Mouse (Mus musculus) T-cell, adult 66 days (primary cell): ENCODE results near the gene Cst6. TPM values are rescaled to one million over a fixed set of nuclear protein-coding genes. Genes with fewer than 3 reads are reported as not detected.

ENCODE experiments used
- total RNA-seq, 2 experiments: library from RNA; stranded (reverse); gene quantifications; 3 replicates in 1 of 2; 4 replicates in 1 of 2; pipeline ENCODE4 v1.2.4; 2023

Gene Cst6
- 1 to 10 TPM; 1.0 to 2.9 TPM for total RNA-seq

DNA sequence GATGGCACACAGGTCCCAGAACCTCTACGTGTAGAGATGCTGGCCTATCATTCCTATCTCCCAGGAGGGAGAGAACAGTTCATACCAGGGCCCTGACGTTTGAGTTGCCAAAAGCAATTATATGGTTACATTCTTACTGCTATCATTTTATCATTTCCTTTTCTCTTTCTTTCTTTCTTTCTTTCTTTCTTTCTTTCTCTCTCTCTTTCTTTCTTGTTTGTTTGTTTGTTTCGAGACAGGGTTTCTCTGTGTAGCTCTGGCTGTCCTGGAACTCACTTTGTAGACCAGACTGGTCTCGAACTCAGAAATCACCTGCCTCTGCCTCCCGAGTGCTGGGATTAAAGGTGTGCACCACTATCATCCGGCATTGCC is at the start of gene Cst6:
Cst6 (minus strand) TSS at position 73 of the 372 bp plus-strand sequence.

DNA sequence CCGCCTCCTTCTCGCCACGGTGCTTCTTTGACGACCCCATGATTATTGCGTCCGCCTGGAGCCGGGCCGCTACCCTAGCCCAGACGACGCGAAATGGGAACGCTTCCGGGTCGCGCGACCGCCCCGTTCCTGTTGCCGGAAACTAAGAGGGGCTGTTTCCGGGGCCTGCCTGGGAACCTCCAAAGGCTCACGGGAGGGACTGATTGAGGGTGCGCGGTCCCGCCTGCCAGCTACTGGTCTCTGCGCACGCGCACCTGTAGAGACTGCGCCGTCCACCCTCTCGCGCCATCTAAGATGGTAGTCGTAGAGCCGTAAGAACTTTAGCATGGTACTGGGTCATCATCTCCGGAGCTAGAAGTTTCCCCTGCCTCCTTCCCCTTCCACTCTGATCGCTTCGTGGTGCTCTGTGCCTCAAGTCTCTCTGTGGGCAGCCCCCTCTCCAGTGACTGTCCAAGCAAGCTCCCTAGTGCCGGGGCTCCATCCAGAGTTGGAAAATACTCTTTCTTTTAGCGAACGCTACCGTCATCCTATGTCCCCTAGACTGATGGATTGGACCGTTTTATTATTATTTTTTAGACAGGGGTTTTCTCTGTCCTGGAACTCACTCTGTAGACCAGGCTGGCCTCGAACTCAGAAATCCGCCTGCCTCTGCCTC is 39.3 kb upstream of the Cst6 start, which contains the start of gene Sart1:
Sart1 (minus strand) TSS at position 116 of the 655 bp plus-strand sequence.

DNA sequence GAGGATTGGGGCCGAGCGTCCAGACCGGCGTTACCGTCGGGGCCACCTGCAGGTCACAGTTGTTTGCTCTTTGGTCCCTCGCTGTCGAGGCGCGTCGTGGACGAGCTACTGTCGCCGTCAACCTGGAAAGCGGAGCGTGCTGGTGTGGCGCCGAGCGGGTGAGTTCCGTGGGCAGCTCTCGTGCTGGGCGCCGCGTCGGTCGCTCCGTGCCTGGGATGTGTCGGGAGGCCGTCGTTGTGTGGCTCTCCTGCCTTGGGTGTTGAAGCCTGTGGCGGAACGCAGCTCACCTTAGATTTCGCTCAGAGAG is 17.6 kb upstream of the Cst6 start, which contains the start of gene Banf1:
Banf1 (minus strand) TSS at position 116 of the 307 bp plus-strand sequence.

DNA sequence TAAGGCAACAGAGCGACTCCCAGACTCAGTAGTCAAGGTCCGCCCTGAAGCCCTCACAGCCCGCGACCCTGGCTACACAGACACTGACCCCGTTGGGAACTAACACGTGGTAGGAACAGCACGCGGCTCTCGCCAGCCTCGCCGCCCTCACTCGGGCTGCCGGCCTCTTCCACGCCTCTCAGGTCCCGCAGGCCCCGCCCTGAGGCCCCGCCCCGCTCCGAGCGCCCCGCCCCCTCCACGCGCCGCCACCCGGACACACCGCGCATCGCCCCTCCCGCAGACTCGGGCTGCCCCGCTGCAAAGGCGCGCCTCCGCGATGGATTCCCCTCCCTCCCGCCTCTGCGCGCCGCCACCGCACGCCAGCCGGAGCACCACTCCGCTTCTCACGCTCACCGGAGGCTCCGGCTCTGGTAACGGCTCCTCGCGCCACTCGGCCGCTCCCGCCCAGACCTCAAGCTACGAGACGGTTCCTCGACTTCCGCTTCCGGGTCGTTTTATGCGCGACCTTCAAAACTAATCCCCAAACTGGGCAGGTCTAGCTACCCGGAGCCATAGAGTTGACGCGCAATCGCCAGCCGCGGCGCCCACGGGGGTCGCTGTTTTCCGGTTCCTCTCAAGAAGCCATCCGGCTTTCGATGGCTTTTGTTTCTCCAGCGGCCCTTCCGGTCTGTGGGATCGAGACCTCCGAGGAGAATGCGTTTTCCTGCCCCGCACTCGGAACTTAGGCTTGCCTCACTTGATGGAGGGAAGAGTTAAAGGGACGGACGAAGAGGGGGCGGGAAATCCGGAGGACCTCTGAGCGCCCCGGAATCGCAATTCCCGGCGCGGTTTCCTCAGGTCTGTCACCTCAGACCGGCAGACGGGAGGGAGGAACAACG is 17.0 kb upstream of the Cst6 start, which contains the start of gene Eif1ad:
Eif1ad (plus strand) TSS at position 567 of the 878 bp plus-strand sequence.

DNA sequence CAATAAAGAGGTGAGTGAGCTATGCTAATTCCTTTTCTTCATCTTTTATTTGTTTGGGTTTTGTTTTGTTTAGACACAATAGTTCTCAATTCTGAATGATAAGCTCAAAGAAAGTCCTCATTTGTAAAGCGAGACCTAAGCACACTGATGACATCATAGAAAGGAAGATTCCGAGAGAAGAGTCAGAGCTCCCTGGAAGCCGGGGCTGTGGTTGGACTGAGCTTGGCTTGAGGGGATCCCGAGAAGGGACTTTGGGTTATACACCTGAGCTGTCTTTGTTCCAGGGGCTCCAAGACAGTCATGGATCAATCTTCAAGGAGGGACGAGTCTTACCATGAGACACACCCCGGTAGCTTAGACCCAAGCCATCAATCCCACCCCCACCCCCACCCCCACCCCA is 13.9 kb downstream of the Cst6 start, which contains the start of gene Catsper1:
Catsper1 (plus strand) TSS at position 301 of the 400 bp plus-strand sequence.

DNA sequence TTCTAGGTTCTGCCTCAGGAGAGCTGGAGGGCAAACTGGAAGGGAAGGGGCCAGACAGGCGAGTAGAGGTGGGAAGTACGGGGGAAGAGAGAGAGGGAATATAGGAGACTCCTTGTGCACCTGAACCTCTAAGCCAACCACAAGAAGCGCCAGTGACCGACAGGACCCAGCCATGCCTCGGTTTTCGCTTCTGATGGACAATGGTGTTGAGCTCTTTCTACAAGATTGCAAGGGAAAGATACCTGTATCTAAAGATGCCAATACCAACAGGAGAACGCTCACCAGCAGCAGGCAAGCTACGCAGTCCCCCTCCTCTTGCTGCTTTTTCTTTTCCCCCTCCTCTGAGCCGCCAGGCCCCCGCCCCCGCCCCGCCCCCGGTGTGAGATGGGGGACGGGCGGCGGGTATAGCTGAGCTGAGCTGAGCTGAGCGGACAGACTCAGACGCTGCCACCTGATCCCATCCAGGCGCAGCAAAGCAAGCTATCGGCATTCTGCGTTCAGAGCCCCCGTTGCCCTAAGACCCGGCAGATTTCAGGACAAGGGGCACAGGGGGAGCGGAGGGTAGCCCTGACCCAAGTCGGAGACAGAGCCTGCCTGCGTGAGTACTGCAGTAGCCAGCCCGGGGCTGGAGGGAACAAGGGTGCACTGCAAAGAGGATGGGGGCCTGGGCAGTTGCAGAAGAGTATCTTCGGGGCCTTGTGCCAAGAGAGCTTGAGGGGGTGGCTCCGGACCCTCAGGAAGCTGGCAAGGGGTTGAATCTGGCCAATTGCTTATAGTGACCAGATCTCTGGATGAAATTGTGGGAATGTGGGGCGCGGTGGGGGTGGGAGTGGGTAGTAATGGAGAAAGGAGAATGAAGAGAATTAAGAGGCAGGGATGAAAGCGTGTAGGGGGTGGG is 51.2 kb downstream of the Cst6 start, which contains the start of gene Gal3st3:
Gal3st3 (plus strand) TSS at position 429 of the 898 bp plus-strand sequence.

DNA sequence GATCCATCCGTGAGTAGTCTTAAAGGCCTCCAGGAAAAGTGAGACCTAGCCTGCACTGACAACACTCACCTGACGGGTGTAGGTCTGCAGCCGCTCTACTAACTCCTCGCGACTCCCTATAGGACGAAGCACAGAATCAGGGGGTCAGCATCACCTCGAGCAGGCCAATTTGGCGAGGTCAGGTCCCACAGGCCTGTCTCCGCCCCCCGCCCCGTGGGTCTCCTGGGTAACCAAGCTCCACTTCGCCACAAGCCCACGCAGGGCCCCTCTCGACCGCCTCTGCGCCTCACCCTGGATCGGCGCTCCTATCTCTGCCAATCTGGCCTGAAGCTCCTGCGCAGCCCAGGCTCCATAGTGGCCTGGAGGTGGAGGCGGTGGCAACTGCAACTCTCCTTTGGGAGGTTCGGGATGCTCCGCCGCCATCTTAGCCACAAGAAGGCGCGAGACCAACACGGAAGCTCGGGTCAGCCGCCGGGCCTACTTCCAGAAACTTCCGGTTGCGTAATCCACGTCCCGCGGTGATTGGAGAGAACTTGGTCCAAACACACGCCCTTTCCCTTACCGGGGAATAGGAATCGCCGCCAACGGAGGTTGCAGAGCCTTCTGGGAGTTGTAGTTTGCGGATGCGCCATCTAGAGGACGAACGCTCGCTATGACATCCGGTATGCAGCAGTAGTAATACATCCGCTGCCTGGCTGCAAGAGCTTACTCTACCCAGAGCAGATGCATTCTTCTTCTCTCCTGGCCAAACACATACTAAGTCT is 54.2 kb downstream of the Cst6 start, which contains the start of gene Sf3b2:
Sf3b2 (minus strand) TSS at position 484 of the 764 bp plus-strand sequence.

Other genes with a start within 250 kb of the Cst6 start
- 100 to 1,000 TPM; 103 to 108 TPM for gene Rab1b, start 242.5 kb downstream of the Cst6 start, total RNA-seq
- gene Klc2, start 231.0 kb downstream of the Cst6 start, total RNA-seq, result 10 to 100 TPM; 26.7 to 27.9 TPM
- gene Pacs1, start 76.5 kb downstream of the Cst6 start, total RNA-seq, result 100 to 1,000 TPM; 102 to 103 TPM
- 100 to 1,000 TPM; 262 to 282 TPM for gene Sf3b2, start 54.1 kb downstream of the Cst6 start, total RNA-seq
- gene Gal3st3, start 51.2 kb downstream of the Cst6 start, total RNA-seq, result not detected
- not detected for gene Catsper1, start 13.8 kb downstream of the Cst6 start, total RNA-seq
- gene Eif1ad, start 17.2 kb upstream of the Cst6 start, total RNA-seq, result 10 to 100 TPM; 35.1 to 42.2 TPM
- gene Banf1, start 17.6 kb upstream of the Cst6 start, total RNA-seq, result 100 to 1,000 TPM; 104 to 116 TPM
- gene Sart1, start 39.1 kb upstream of the Cst6 start, total RNA-seq, result 100 to 1,000 TPM; 183 to 193 TPM
- under 1 TPM in 1 of 2 experiments, not detected in 1; 0.98 TPM for gene Tsga10ip, start 53.0 kb upstream of the Cst6 start, total RNA-seq
- gene Drap1, start 75.4 kb upstream of the Cst6 start, total RNA-seq, result 100 to 1,000 TPM; 176 to 179 TPM
- 10 to 100 TPM; 66.9 to 71.3 TPM for gene AI837181, start 75.6 kb upstream of the Cst6 start, total RNA-seq
- gene Fosl1, start 98.0 kb upstream of the Cst6 start, total RNA-seq, result not detected
- 1 to 10 TPM; 7.1 TPM for gene Ccdc85b, start 108.3 kb upstream of the Cst6 start, total RNA-seq
- 10 to 100 TPM; 85.7 to 89.0 TPM for gene Fibp, start 111.0 kb upstream of the Cst6 start, total RNA-seq
- gene Ctsw, start 118.9 kb upstream of the Cst6 start, total RNA-seq, result 100 to 1,000 TPM; 168 to 233 TPM
- gene Efemp2, start 124.4 kb upstream of the Cst6 start, total RNA-seq, result 1 to 10 TPM; 1.6 to 3.4 TPM
- gene Mus81, start 138.8 kb upstream of the Cst6 start, total RNA-seq, result 10 to 100 TPM; 46.1 to 52.7 TPM
- 1,000 to 10,000 TPM; 1,462 to 1,487 TPM for gene Cfl1, start 140.9 kb upstream of the Cst6 start, total RNA-seq
- gene 1700020D05Rik, start 154.2 kb upstream of the Cst6 start, total RNA-seq, result 1 to 10 TPM; 2.1 to 2.6 TPM
- 10 to 100 TPM in 1 of 2 experiments, 1 to 10 TPM in 1; 9.2 to 10.5 TPM for gene Snx32, start 161.0 kb upstream of the Cst6 start, total RNA-seq
- gene Ovol1, start 211.1 kb upstream of the Cst6 start, total RNA-seq, result not detected
- gene Ap5b1, start 218.5 kb upstream of the Cst6 start, total RNA-seq, result 10 to 100 TPM; 25.5 to 26.2 TPM